Mouse (Mus musculus) left cerebral cortex, adult 2 months (tissue): Measurements from ENCODE around the gene Hcn1. TPM values are rescaled to one million over a fixed set of nuclear protein-coding genes. Genes with fewer than 3 reads are reported as not detected.

Source experiments
- DNase-seq, 2 experiments: peaks; one replicate each; pipeline ENCODE4 v3.0.0; 2021 to 2022; ENCODE audit warnings: low spot score in 2 of 2, mixed read lengths in 1 of 2; ENCODE audit errors: extremely low spot score in 1 of 2
- H3K27ac ChIP-seq: fragments of 200-600 bp; 2 replicates; pipeline ENCODE4 v1.8.1; 2022
- H3K4me3 ChIP-seq: fragments of 200-600 bp; 2 replicates; pipeline ENCODE4 v1.8.1; 2022
- CTCF ChIP-seq: fragments of 200-600 bp; IDR thresholded peaks from 2 replicates; pipeline ENCODE4 v1.8.1; 2022; ENCODE audit warnings: antibody characterized with exemption, mild to moderate bottlenecking, moderate library complexity
- intact Hi-C: fragments of 180-260 bp; cut with DNase I; formaldehyde crosslinking; loops from one replicate; pipeline ENCODE4 v1.15.1; 2025
- total RNA-seq, 2 experiments: library from RNA; stranded (reverse); gene quantifications; 2 replicates each; pipeline ENCODE4 v1.2.3; 2021

The Hcn1 gene
- total RNA-seq, 2 experiments from 2014 or later: 43.3 to 46.7 TPM

DNA sequence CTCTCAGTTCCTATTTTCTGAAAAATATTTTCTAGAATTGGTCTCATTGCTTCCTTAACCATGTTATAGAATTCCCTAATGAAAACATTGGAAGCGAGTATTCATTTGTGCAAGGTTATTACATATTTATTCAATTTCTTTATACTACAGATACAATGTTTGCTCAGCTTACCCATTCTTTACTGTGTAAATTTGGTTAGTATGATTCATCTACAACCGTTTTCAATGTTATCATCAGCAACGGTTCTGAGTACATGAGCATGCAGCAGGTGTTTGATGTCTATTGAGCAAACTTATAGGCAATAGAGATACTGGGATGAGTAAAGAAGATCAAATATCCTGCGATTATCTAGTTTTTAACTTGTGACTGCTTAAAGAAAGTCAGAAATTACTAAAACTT is 327.6 kb downstream of the Hcn1 start:
- no peak for TF ChIP-seq CTCF
- no peak overlapping the region for H3K4me3 ChIP-seq
- no peak for DNase-seq
- H3K27ac ChIP-seq: no peak overlapping the region
- intact Hi-C loops: no loop called here

DNA sequence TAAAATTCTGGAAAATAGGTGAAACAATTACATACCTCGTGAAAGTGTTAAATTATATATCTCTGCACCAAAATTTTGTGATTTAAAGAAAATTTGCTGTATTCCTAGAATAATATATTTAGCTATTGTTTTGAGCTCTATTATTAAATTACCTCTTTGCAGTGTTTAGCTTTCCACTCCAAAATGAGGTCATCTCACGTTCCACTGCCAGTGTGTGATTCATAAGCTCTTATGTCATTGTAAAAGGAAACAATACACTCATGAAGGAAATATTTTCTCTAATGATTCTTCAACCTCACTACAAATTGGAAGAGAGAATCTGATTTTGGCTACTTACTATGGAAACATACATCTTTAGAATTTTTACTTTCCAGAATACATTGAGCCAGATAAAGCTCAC is 329.6 kb downstream of the Hcn1 start:
- Histone ChIP-seq H3K27ac (no peak overlapping the region), H3K4me3 (no peak overlapping the region)
- no peak for DNase-seq
- TF ChIP-seq CTCF: no peak
- intact Hi-C loops: no loop called here

DNA sequence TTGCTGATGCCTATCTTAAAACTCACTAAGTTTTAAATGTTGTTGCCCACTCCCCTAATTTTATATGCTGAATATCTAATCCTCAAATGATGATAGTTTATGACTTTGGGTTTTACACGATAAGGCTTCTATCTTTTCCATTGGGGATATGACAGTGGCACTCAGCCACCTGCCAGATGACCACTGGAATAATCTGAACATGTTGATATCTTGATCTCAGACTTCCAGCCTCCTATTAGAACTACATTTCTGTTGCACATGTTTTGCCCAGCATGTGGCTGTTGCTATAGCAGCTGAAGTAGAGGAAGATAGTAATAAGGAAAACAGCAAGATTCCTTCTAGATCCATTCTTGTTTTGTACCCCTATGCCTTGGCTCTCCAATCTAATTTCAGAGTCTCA is 336.6 kb downstream of the Hcn1 start:
- intact Hi-C loops: no loop called here
- H3K27ac ChIP-seq: no peak overlapping the region
- H3K4me3 ChIP-seq: no peak overlapping the region
- no peak for TF ChIP-seq CTCF
- no peak for DNase-seq

DNA sequence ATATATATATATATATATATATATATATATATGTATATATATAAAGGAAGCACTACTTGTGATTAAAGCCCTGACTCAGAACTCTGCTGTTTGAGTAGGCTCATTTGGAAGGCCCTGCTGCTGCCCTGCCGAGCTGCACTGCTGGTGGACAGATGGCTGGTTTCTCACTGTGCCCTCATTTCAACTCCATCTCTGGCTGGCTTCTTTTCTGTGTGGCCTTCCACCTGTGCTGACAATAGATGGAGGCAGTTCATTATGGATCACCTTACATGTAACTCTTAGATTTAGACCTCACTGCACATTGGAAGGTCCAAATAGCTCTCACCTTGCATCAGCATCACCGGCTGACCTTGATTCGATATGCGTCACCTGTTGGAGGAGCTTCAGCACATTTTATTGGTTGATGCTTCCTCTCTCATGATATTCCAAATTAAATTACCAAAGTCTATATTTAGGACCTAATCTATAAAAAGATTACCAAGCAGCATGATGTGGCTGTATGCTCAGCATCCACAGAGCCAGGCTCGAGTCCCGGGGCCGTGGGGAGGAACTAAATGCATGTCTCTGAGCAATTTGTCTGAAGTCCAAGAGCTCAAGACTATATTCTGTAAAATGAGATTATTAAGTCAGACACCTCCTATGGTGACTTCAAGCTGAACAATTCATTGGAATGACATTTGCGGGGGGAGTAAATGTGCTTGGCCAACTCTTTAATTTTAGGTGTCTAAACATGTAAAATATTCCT is 338.6 kb downstream of the Hcn1 start:
- DNase-seq: no peak
- H3K4me3 ChIP-seq: no peak overlapping the region
- intact Hi-C loops: no loop called here
- no peak overlapping the region for H3K27ac ChIP-seq
- TF ChIP-seq CTCF: no peak

DNA sequence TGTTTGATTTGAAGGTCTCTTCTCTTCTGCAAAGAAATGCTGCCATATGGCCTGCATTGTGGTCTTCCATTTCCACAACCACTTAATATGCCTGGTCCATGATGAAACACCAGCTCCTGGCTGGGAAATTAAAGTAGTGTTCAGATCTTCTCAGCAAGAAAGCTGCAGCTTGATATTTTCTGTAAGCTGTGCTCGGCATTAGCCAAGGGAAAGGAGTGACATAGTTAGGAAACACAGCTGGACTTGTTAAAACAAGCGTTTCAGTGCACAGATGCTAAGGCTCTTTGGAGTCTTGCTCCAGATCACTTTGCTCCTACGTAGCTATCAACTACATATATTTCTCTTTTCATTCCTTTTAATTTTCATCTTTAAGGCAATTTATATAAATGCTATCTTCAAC is 344.7 kb downstream of the Hcn1 start:
- no peak for DNase-seq
- TF ChIP-seq CTCF: no peak
- intact Hi-C loops: no loop called here
- Histone ChIP-seq H3K4me3 (no peak overlapping the region), H3K27ac (no peak overlapping the region)

DNA sequence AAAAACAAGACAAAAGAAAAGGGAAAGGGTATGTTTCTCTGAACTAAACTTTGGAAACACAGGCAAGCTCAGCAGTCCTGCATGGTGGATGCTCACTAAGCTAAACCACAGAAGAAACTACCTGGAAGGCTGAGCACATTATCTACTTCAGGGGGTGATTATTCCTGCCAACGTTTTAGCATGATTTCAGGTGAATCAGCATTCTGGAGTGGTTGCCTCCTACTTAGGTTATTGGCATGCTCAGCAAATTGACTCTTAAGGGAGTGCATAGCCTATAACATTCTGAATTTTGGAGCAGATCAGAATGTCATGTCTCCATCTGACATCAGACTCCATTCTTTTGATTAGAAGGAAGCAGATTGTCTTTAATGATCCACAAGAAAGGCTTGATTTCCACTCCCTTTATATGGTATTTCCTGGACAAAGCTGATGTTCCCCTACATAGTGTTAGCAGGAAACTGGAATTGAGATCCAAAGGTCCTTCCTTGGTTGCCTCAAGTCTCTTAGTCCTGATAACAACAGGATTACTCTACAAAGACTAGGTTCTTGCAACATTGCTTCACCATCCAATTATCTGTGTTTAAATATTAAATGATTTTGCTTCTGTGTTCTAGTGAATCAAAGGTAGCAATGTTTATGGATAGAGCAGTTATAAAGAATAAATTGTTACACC is 345.7 kb downstream of the Hcn1 start:
- intact Hi-C loops: no loop called here
- Histone ChIP-seq H3K27ac (no peak overlapping the region), H3K4me3 (no peak overlapping the region)
- TF ChIP-seq CTCF: no peak
- no peak for DNase-seq

DNA sequence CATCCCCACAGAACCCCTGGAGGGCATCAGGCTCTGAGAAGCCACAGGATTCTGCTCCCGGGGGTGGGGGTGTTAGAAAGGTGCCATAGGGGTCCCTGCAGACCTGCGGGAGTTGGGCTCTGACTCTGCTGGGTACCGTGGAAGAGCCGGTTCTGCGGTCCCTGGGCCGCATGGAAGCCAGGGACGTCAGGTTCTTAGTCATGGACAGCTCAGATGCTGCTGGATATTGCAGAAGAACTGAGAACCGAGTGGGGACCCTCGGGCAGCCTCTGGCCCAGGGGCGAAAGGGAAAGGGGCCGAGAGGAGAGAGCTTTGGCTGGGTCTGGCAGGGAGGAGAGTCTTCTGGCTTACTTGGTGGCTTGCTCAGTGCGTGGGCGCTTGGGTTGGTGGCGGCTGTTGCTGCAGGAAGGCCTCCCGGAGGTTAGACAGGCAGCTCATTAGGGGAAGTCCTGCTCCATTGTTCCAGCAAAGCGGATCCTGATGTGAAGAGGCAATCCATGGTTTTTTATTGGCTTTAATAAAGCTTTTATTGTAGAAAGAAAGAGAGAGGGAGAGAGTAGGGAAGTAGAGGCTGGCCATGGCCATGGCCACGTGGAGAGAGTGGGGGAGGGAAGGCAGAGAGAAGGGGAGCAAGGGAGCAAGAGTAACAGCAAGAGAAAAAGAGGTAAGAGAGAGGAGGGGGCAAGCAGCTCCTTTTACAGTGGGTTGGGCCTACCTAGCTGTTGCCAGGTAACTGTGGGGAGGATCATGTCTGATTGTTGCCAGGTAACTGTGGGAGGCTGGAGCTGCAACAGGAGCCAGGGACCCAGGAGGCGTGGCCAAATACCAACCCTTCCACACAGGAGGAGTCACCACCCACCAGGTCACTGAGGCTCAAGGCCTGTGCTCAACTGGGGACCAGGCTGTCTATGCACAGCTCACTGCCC is 356.6 kb downstream of the Hcn1 start:
- peak in 1 of 2 experiments; percentile 13 for DNase-seq
- intact Hi-C loops: no loop called here
- H3K27ac ChIP-seq: no peak overlapping the region
- TF ChIP-seq CTCF: no peak
- H3K4me3 ChIP-seq: no peak overlapping the region

DNA sequence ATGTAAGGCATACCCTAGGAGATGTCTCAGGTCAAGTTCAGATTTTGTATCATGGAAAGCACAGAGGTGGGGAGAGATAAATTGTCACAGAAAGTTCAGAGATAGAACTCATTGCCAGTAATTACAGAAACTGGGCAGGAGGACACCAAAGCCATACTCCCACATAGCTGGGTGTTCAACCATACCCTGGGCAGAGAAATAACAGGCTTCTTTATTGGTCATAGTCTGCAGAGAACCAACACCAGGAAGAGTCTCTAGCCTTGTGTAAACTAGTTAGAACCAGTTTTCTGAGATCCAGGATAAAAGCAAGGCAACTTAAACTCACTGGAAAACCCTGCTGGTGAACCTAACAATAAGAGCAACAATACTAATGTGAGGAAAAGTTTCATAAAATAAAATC is 362.5 kb downstream of the Hcn1 start:
- H3K27ac ChIP-seq: no peak overlapping the region
- no peak for TF ChIP-seq CTCF
- no peak for DNase-seq
- intact Hi-C loops: no loop called here
- H3K4me3 ChIP-seq: no peak overlapping the region

DNA sequence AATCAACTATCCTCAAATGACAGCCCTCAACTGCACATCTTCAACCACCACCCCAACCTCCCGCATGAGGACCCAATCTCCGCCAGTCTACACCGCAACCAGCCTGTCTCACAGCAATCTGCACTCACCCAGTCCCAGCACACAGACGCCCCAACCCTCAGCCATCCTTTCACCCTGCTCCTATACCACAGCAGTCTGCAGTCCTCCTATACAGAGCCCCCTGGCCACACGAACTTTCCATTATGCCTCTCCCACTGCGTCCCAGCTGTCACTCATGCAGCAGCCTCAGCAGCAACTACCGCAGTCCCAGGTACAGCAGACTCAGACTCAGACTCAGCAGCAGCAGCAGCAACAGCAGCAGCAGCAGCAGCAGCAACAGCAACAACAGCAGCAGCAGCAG is 373.3 kb downstream of the Hcn1 start:
- Histone ChIP-seq H3K4me3 (no peak overlapping the region), H3K27ac (no peak overlapping the region)
- TF ChIP-seq CTCF: no peak
- no peak for DNase-seq
- intact Hi-C loops: no loop called here

DNA sequence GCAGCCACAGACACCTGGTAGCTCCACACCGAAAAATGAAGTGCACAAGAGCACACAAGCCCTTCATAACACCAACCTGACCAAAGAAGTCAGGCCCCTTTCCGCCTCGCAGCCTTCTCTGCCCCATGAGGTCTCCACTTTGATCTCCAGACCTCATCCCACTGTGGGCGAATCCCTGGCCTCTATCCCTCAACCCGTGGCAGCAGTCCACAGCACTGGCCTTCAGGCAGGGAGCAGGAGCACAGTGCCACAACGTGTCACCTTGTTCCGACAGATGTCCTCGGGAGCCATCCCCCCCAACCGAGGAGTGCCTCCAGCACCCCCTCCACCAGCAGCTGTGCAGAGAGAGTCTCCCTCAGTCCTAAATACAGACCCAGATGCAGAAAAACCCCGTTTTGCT is 373.7 kb downstream of the Hcn1 start:
- TF ChIP-seq CTCF: no peak
- intact Hi-C loops: no loop called here
- DNase-seq: no peak

DNA sequence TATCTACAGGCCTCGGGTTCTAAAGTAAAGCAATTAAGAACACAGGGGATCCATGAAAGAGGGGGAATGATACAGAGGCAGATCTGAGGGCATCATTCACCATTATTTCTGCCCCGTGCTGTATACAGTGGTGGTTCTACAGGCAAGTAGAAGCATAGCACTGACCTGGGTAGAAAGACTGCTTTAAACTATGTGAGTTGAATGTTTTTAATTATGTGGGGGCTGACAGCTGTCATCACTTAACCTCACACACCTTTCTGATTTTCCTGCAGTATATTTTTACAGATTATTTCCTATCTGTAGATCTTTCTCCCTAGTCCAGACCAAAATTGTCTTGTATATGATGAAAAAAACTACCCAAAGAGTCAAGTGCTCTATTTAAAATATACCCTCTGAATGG is 382.2 kb downstream of the Hcn1 start:
- no peak for DNase-seq
- no peak for TF ChIP-seq CTCF
- no peak overlapping the region for H3K27ac ChIP-seq
- intact Hi-C loops: no loop called here
- no peak overlapping the region for H3K4me3 ChIP-seq

More for the DNA sequence above, 373.7 kb downstream of the Hcn1 start:
- H3K4me3 ChIP-seq: no peak overlapping the region
- no peak overlapping the region for H3K27ac ChIP-seq

DNA sequence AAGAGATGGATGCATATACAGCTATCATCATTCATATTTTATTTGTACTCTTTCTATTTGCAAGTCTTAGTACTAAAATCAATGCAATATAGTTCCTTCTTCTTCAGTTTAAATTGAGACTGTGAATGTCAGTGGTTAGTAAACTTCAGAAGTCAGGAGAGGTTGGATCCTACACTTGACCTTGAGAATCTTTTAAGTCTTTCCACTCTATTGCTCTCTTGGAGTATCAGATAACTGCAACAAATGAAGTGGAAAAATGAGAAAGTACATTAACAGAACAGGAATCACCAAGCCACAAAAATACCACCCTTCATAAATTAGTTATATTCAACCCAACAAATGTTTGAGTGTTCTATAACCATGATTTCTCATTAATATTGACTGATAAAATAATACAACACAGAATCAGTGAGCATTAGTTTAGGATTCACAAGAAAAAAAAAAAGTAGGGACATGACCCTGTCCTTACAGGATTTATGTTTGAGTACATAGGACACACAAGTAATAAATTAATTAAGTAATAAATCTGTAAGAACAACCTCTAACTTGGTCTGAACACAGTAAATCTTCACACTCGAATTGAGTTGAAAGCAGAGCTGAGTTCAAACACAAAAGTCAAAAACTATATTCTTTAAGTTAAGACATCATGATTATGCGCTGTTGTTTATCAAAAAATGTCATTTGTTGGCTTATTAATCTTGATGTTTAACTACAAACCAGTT is 397.8 kb downstream of the Hcn1 start:
- no peak overlapping the region for H3K4me3 ChIP-seq
- TF ChIP-seq CTCF: no peak
- H3K27ac ChIP-seq: no peak overlapping the region
- intact Hi-C loops: no loop called here
- DNase-seq: no peak
